Mouse (Mus musculus) stomach, postnatal 0 days (tissue): ENCODE data around the gene Aaas. TPM values are rescaled to one million over a fixed set of nuclear protein-coding genes. Genes with fewer than 3 reads are reported as not detected.

Experiments
- ATAC-seq: fragments of 200-750 bp; cut with Nextera tagmentation; 2 replicates; pipeline ENCODE4 v1.8.0; 2017; ENCODE audit not compliant: low FRiP score, low TSS enrichment
- DNase-seq: peaks from one replicate; pipeline ENCODE4 v3.0.0-alpha.2; 2016; ENCODE audit warnings: low spot score
- H3K27ac ChIP-seq: fragments of 300-500 bp; sonication (generic); replicated peaks from 2 replicates; pipeline ENCODE4 v1.5.1; 2014; ENCODE audit warnings: mild to moderate bottlenecking, control low read depth
- H3K27me3 ChIP-seq: fragments of 300-500 bp; sonication (generic); 2 replicates; pipeline ENCODE4 v1.6.1; 2014; ENCODE audit warnings: low read length; ENCODE audit not compliant: control insufficient read depth, insufficient read depth
- H3K36me3 ChIP-seq: fragments of 300-500 bp; sonication (generic); 2 replicates; pipeline ENCODE4 v1.6.1; 2014; ENCODE audit warnings: low read length, mixed read lengths; ENCODE audit not compliant: control insufficient read depth, insufficient read depth
- H3K4me1 ChIP-seq: fragments of 300-500 bp; sonication (generic); replicated peaks from 2 replicates; pipeline ENCODE4 v1.6.1; 2014; ENCODE audit warnings: antibody characterized with exemption; ENCODE audit not compliant: control insufficient read depth, insufficient read depth
- H3K4me2 ChIP-seq: fragments of 300-500 bp; sonication (generic); replicated peaks from 2 replicates; pipeline ENCODE4 v1.6.1; 2014; ENCODE audit warnings: low read depth, mild to moderate bottlenecking, control low read depth, moderate library complexity
- H3K4me3 ChIP-seq: fragments of 300-500 bp; sonication (generic); 2 replicates; pipeline ENCODE4 v1.5.1; 2014; ENCODE audit warnings: low read depth, low read length, control low read depth
- H3K9ac ChIP-seq: fragments of 300-500 bp; sonication (generic); 2 replicates; pipeline ENCODE4 v1.6.1; 2014; ENCODE audit warnings: mild to moderate bottlenecking, low read length, control low read depth, mixed read lengths
- H3K9me3 ChIP-seq: fragments of 300-500 bp; sonication (generic); 2 replicates; pipeline ENCODE4 v1.6.1; 2016; ENCODE audit warnings: low read length; ENCODE audit not compliant: control insufficient read depth
- CTCF ChIP-seq: IDR thresholded peaks from 2 replicates; pipeline ENCODE4 v1.5.1; 2016; ENCODE audit warnings: antibody characterized with exemption, low read depth, mild to moderate bottlenecking, moderate library complexity
- EP300 ChIP-seq: optimal IDR thresholded peaks from 2 replicates; pipeline ENCODE3; 2016; ENCODE audit warnings: antibody characterized with exemption
- WGBS: fragments of 180-500 bp; shearing (Covaris S2); extraction: QIAGEN DNeasy Blood & Tissue Kit; methylation state at CpG from one replicate; pipeline ENCODE4 v1.1.7; 2014; 5-methylcytosine and 5-hydroxymethylcytosine counted together
- polyA plus RNA-seq: library from polyadenylated mRNA; unstranded; fragments of >200 nt; fragmentation: Nextera tagmentation; extraction: Ambion mirVana; gene quantifications from 2 replicates; pipeline ENCODE4 v1.2.1, GENCODE M21; 2015

Aaas gene
- polyA plus RNA-seq, 1 experiment from 2014 or later = 21.7 TPM

GRCm38 (mm10) chr15:102315292-102315691, 35.3 kb downstream of the Aaas start:
- Histone ChIP-seq H3K36me3 (peaks cover 10% of the 10 kb centered on the region), H3K27ac (no peak overlapping the region), H3K9ac (no peak overlapping the region), H3K4me1 (no peaks in the 10 kb centered on the region), H3K27me3 (no peaks in the 10 kb centered on the region), H3K4me2 (no peak overlapping the region), H3K9me3 (no peaks in the 10 kb centered on the region), H3K4me3 (no peak overlapping the region)
- WGBS = 77% methylated on average over 8 of the region's 8 CpGs
- DNase-seq = no peak
- ATAC-seq = no peak
- TF ChIP-seq EP300 = no peak
- TF ChIP-seq CTCF = no peak

DNA sequence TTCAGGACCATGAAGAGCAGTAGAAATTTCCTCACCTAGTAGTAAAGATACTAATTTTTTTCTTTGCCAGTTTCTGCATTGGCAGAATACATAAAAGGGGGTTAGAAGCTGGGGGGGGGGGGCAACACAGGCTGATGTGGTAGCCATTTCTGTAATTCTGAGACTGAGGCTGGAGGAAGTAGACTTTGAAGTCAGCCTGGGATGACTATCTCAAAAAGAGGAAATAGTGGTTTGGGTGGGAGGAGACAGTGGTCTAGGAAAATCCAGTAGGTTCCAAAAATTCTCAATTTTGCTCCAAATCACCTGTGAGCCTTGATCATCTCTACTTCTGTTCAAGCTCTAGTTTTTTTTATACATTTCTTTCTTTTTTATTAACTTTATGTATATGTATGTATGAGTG, 39.1 kb downstream of the Aaas start:
- no peak for ATAC-seq

GRCm38 (mm10) chr15:102310074-102310845, 40.3 kb downstream of the Aaas start:
- Histone ChIP-seq H3K4me1 (no peaks in the 10 kb centered on the region), H3K27me3 (no peaks in the 10 kb centered on the region), H3K36me3 (peaks cover 15% of the 10 kb centered on the region; the same call in 1 of the 2 replicates), H3K27ac (no peak overlapping the region), H3K9me3 (no peaks in the 10 kb centered on the region), H3K9ac (no peak overlapping the region), H3K4me2 (no peak overlapping the region), H3K4me3 (no peak overlapping the region)
- TF ChIP-seq EP300 = no peak
- TF ChIP-seq CTCF = no peak
- 53% methylated on average over 10 of the region's 10 CpGs for WGBS
- DNase-seq = no peak
- no peak for ATAC-seq

More for the DNA sequence above, 39.1 kb downstream of the Aaas start:
- no peak for DNase-seq
- Histone ChIP-seq H3K9ac (no peak overlapping the region), H3K27me3 (no peaks in the 10 kb centered on the region), H3K4me3 (no peak overlapping the region), H3K27ac (no peak overlapping the region), H3K4me2 (no peak overlapping the region), H3K36me3 (peaks cover 7% of the 10 kb centered on the region), H3K4me1 (no peaks in the 10 kb centered on the region), H3K9me3 (no peaks in the 10 kb centered on the region)
- TF ChIP-seq CTCF (no peak), EP300 (no peak)

GRCm38 (mm10) chr15:102308717-102309116, 41.9 kb downstream of the Aaas start:
- H3K27ac ChIP-seq = no peak overlapping the region
- no peak overlapping the region for H3K9ac ChIP-seq
- no peak for DNase-seq
- H3K36me3 ChIP-seq = peaks cover 21% of the 10 kb centered on the region
- no peak for ATAC-seq
- TF ChIP-seq CTCF (0 out of 2 replicates have a peak, but pooled peaks have one; percentile 11), EP300 (no peak)
- H3K4me3 ChIP-seq = no peak overlapping the region
- WGBS = 87% methylated on average over 9 of the region's 9 CpGs
- H3K4me1 ChIP-seq = no peaks in the 10 kb centered on the region
- no peaks in the 10 kb centered on the region for H3K27me3 ChIP-seq
- H3K4me2 ChIP-seq = no peak overlapping the region
- H3K9me3 ChIP-seq = no peaks in the 10 kb centered on the region

DNA sequence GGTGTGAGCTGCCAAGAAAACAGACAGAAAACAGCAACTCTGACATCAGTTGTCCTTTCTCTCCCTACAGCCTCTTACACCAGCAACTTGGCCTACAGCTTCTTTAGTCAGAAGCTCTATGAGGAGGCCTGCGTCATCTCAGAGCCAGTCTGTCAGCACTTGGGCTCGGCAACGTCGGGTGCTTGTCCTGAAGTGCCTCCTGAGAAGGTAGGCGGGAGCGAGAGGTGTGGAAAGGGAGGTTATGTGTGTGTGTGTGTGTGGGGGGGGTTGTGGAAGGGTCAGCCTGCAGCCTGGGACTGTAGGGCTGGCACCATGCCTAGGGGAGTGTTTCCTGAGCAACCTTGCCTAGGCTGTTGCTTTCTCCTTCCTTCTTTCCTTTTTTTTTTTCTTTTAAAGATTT, 48.0 kb downstream of the Aaas start:
- Histone ChIP-seq H3K27ac (no peak overlapping the region), H3K27me3 (no peaks in the 10 kb centered on the region), H3K4me1 (no peaks in the 10 kb centered on the region), H3K4me3 (no peak overlapping the region), H3K4me2 (no peak overlapping the region), H3K36me3 (peaks cover 19% of the 10 kb centered on the region; the same call in 1 of the 2 replicates), H3K9ac (no peak overlapping the region), H3K9me3 (no peaks in the 10 kb centered on the region)
- 0 out of 2 replicates have a peak, but pooled peaks have one; percentile 36 for ATAC-seq
- TF ChIP-seq EP300 (no peak), CTCF (no peak)
- DNase-seq = no peak
- WGBS = 74% methylated on average over 6 of the region's 6 CpGs

DNA sequence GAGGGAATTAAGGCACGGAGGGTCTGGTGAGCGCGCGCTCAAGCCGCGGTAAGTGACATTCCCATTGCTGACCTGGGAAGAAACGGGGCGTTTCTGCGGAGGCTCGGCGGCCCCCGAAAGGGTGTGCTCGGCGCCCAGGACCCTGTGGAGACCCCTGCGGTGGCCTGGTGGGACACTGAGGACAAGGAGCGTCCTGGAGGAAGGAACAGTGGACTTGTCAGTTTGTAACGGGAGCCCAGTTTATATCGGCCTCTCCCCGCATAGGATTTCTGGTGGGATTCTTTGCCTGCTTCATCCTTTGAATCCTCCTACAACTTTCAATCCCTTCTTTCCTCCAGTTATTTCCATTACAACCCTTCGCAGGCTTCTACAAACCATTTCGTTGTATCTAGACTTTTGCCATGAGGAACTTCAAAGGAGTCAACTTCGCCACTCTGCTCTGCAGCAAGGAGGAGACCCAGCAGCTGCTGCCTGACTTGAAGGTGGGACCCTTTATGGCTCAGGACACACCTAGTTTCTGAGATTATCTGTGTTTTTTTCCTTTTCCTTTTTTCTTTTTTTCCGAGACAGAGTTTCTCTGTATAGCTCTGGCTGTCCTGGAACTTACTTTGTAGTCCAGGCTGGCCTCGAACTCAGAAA, 54.1 kb downstream of the Aaas start:
- Histone ChIP-seq H3K4me3 (peak overlapping the region; percentile 55), H3K4me2 (peak overlapping the region; percentile 76), H3K4me1 (no peaks in the 10 kb centered on the region), H3K9me3 (no peaks in the 10 kb centered on the region), H3K36me3 (peaks cover 4% of the 10 kb centered on the region; the same call in 1 of the 2 replicates), H3K27ac (no peak overlapping the region), H3K27me3 (no peaks in the 10 kb centered on the region), H3K9ac (peak overlapping the region; percentile 43)
- no peak for TF ChIP-seq EP300
- no peak for TF ChIP-seq CTCF
- 5% methylated on average over 24 of the region's 24 CpGs for WGBS
- no peak for DNase-seq
- ATAC-seq = peak; percentile 48
